ENCODE assay signal across 8 mouse cellular contexts in genomic region chr3:93447138-93447841, GRCm38 (mm10). TPM values are rescaled to one million over a fixed set of nuclear protein-coding genes. Genes with fewer than 3 reads are reported as not detected.
DNase-seq lines count a peak whose midpoint lies in the region; ATAC-seq lines count a peak whose summit lies in the region.

No protein-coding gene starts in this region.

- peak; percentile 92 for DNase-seq in ZHBTc4 (ENCODE audit: low read depth, low spot score)
- DNase-seq in cerebellum, postnatal 14 days: peak; percentile 56 to 60
- DNase-seq in frontal cortex, postnatal 36 days (ENCODE audit: low spot score in 2 of 2): peak; percentile 70 to 72
- peak; percentile 50 to 66 for DNase-seq in left cerebral cortex, adult 8-10 months (ENCODE audit: low spot score in 2 of 2)
- DNase-seq in lung, postnatal 4 days: peak; percentile 64 to 78
- DNase-seq in right cerebral cortex, postnatal 14 days: peak; percentile 61
- no peak for DNase-seq in natural killer cell, adult 2 months (ENCODE audit: low spot score in 2 of 2)

- peak; percentile 29 for ATAC-seq in inflammation-experienced regulatory T-cells, adult 6 months

RNA-seq across cellular contexts. Expression of gene Tchh, which starts 5.2 kb away (rescaled TPM):
- under 1 TPM in 1 of 3 experiments, not detected in 2; 0.06 TPM for polyA plus RNA-seq in inflammation-experienced regulatory T-cells, adult 6 months (2017; shearing (Covaris generic))
- 1 to 10 TPM; 2.2 to 3.1 (median 2.5) TPM for total RNA-seq in left cerebral cortex, adult 8-10 months (2022)

RNA-seq across cellular contexts. Expression of gene Tchhl1, which starts 21.3 kb away (rescaled TPM):
- not detected for polyA plus RNA-seq in inflammation-experienced regulatory T-cells, adult 6 months (2017; shearing (Covaris generic))
- not detected for total RNA-seq in left cerebral cortex, adult 8-10 months (2022)

RNA-seq across cellular contexts. Expression of gene Rptn, which starts 53.8 kb away (rescaled TPM):
- not detected for polyA plus RNA-seq in inflammation-experienced regulatory T-cells, adult 6 months (2017; shearing (Covaris generic))
- total RNA-seq in left cerebral cortex, adult 8-10 months (2022): not detected

Comparison
In these comparisons a context has a peak if more than half of its experiments do, and no peak if none do; other contexts are left out.
1. DNase-seq: peak in ZHBTc4 (single experiment), cerebellum, postnatal 14 days (2 of 2), frontal cortex, postnatal 36 days (2 of 2), left cerebral cortex, adult 8-10 months (2 of 2), lung, postnatal 4 days (2 of 2) and right cerebral cortex, postnatal 14 days (single experiment); none in natural killer cell, adult 2 months (0 of 2).